Mouse (Mus musculus) liver, embryonic 11.5 days (tissue): ENCODE measurements around the gene Fam213a. TPM values are rescaled to one million over a fixed set of nuclear protein-coding genes. Genes with fewer than 3 reads are reported as not detected.
"Not testable (repeated sequence)": the region's sequence is repeated elsewhere in the genome, so short reads cannot be mapped to it uniquely, and the experiment has no call there.

ENCODE experiments used
- ATAC-seq: fragments of 200-750 bp; cut with Nextera tagmentation; replicated peaks from 2 replicates; pipeline ENCODE4 v1.8.0; 2017; ENCODE audit warnings: moderate number of reproducible peaks, mild to moderate bottlenecking, moderate TSS enrichment, moderate library complexity; ENCODE audit not compliant: low FRiP score
- DNase-seq: peaks from one replicate; pipeline ENCODE4 v3.0.0-alpha.2; 2017; ENCODE audit warnings: low spot score
- H3K27ac ChIP-seq: fragments of 300-500 bp; sonication (generic); 2 replicates; pipeline ENCODE4 v1.5.1; 2014; ENCODE audit warnings: mild to moderate bottlenecking, low read depth, low read length, control low read depth
- H3K27me3 ChIP-seq: fragments of 300-500 bp; sonication (generic); replicated peaks from 2 replicates; pipeline ENCODE4 v1.6.1; 2014; ENCODE audit warnings: low read length, mixed read lengths; ENCODE audit not compliant: control insufficient read depth, insufficient read depth
- H3K36me3 ChIP-seq: fragments of 300-500 bp; sonication (generic); 2 replicates; pipeline ENCODE4 v1.6.1; 2014; ENCODE audit warnings: mild to moderate bottlenecking, low read length, moderate library complexity, mixed read lengths; ENCODE audit not compliant: control insufficient read depth, insufficient read depth
- H3K4me1 ChIP-seq: fragments of 300-500 bp; sonication (generic); replicated peaks from 2 replicates; pipeline ENCODE4 v1.6.1; 2014; ENCODE audit warnings: low read length, mixed read lengths; ENCODE audit not compliant: control insufficient read depth, insufficient read depth
- H3K4me2 ChIP-seq: fragments of 300-500 bp; sonication (generic); 2 replicates; pipeline ENCODE4 v1.6.1; 2014; ENCODE audit warnings: mild to moderate bottlenecking, control low read depth, moderate library complexity
- H3K4me3 ChIP-seq: fragments of 300-500 bp; sonication (generic); 2 replicates; pipeline ENCODE4 v1.5.1; 2014; ENCODE audit warnings: low read depth, low read length, control low read depth
- H3K9ac ChIP-seq: fragments of 300-500 bp; sonication (generic); 2 replicates; pipeline ENCODE4 v1.6.1; 2014; ENCODE audit warnings: low read depth, low read length, control low read depth
- H3K9me3 ChIP-seq: fragments of 300-500 bp; sonication (generic); 2 replicates; pipeline ENCODE4 v1.6.1; 2016; ENCODE audit warnings: low read length, inconsistent platforms, mixed read lengths; ENCODE audit not compliant: control insufficient read depth
- WGBS: fragments of 180-500 bp; shearing (Covaris S2); extraction: QIAGEN DNeasy Blood & Tissue Kit; methylation state at CpG from one replicate; pipeline ENCODE4 v1.1.7; 2014; 5-methylcytosine and 5-hydroxymethylcytosine counted together
- polyA plus RNA-seq: library from polyadenylated mRNA; unstranded; fragments of >200 nt; fragmentation: Nextera tagmentation; extraction: Ambion mirVana; gene quantifications from 2 replicates; pipeline ENCODE4 v1.2.1, GENCODE M21; 2014

Fam213a gene
- polyA plus RNA-seq = 78.2 and 84.8 TPM in 2 replicates

DNA sequence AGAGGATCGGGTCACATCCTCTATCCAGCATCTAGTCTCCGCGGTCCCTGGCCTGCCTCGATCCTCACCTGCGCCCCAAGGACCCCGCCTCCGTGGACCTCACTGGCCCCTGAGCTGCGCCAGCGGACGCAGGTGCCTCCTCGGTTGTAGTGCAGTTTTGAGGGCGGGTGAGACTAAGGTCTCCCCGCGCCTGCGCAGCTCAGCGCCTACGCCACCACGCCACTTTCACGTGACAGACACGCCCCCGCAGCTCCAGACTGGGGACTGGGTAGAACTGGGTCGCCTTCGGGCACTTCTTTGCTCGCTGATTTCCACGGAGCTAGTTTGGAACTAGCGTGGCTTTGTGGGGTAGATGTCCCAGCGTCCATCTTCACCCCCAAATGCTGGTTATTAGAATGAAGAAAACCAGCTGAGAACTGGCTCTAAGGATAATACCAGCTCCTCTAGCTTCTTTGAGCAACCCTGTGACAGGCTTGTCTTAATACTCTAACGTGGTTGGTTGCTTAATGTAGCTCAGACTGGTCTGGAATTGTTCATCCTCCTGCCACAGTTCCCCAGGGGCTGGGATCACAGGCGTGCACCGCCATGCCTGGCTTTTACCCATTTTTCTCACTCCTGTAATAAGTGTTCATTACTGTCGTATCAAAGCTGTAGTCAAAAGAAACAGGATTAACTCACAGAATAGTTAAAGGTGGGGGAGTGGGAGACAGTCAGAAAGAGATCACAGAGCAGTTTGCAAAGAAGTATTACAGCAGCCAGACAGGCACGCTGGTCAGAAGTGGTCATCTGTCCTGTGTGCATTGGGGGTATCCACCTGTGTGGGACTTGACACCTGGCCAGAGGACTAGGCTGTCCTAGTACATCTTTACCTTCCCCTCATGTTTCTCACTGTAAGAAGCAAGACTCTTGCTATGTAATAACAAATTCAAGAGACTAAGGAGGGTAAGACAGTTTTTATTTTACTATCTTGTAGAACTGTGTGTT, at the start of gene Fam213a:
Gene Fam213a (minus strand): TSS at position 159 of the 984 bp plus-strand sequence.
- H3K27me3 ChIP-seq = no peaks in the 10 kb centered on the region
- H3K36me3 ChIP-seq = no peaks in the 10 kb centered on the region
- 6% methylated on average over 32 of the region's 32 CpGs for WGBS
- peak within 1 kb of the TSS; percentile 86 for H3K9ac ChIP-seq
- no peaks in the 10 kb centered on the region for H3K9me3 ChIP-seq
- H3K4me3 ChIP-seq = peak within 1 kb of the TSS; percentile 68
- ATAC-seq = peak; percentile 93
- H3K27ac ChIP-seq = peak within 1 kb of the TSS; percentile 51
- H3K4me1 ChIP-seq = peaks cover 27% of the 10 kb centered on the region
- H3K4me2 ChIP-seq = peak within 1 kb of the TSS; percentile 97
- DNase-seq = peak; percentile 85

DNA sequence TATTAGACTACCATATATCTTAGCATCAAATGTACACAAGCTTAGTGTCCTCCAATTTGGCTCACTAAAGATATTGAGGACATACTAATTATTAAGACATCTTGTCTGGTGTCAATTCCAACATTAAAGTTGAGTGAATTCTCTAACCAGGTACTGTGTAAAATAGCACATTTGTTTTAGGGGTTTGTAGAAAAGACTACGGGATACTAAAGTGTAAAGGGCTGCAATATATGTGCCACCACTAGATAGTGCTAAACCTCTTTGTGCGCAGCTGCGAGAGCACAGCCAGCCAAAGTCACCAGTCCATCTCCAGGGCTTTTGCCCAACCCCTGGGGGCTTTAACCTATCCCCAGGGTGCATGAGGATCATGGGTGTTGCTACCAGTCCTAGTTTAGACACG, 39.6 kb upstream of the Fam213a start:
- H3K9me3 ChIP-seq, H3K4me2 ChIP-seq: not testable (repeated sequence)

DNA sequence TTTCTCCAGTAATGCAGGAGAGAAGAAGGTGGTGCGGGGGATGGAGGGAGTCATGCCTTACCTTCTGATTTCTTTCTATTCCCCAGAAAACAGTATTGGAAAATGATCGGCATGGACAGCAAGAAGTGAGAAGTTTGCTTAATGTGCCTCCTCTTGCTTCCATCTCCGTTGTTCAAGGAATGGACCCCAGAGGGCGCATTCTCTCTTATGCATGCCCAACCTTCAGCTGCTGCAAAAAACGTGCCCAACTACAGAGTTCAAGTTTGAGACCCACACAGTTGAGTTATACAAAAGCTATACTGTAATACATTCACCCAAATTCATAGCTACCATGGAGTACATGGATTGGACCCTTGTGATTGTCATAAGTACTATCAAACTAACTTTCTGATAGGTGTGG, 38.9 kb upstream of the Fam213a start:
- Histone ChIP-seq H3K27me3 (no peaks in the 10 kb centered on the region), H3K4me2 (no peak overlapping the region), H3K9ac (no peak overlapping the region), H3K9me3 (no peaks in the 10 kb centered on the region), H3K27ac (no peak overlapping the region), H3K4me3 (no peak overlapping the region), H3K36me3 (no peaks in the 10 kb centered on the region), H3K4me1 (no peaks in the 10 kb centered on the region)
- ATAC-seq = no peak
- 64% methylated on average over 5 of the region's 5 CpGs for WGBS
- DNase-seq = no peak

More for the DNA sequence above, 39.6 kb upstream of the Fam213a start:
- ATAC-seq, H3K27me3 ChIP-seq, H3K27ac ChIP-seq, H3K4me3 ChIP-seq, H3K4me1 ChIP-seq, H3K9ac ChIP-seq, H3K36me3 ChIP-seq, DNase-seq: not testable (repeated sequence)
- WGBS = 61% methylated on average over 3 of the region's 4 CpGs

DNA sequence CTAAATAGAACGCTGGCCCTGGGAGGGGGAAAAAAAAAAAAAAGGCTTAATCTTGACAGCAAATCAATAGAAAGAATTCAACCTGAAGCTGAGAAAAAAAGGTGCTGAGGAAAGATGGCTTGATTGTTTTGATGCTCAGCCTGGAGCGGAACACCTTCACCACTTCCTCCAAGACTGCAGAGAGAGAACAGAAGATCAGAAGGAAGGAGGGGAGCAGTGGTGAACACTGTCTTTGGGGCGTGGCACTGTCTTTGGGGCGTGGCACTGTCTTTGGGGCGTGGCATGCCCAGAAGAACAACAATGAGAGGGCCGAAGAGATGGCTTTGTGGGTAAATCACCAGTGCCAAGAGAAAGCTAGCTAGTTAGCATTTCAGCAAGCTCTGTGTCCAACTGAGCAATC, 36.9 kb upstream of the Fam213a start:
- no peak overlapping the region for H3K4me3 ChIP-seq
- no peaks in the 10 kb centered on the region for H3K27me3 ChIP-seq
- 62% methylated on average over 6 of the region's 6 CpGs for WGBS
- no peaks in the 10 kb centered on the region for H3K36me3 ChIP-seq
- H3K9ac ChIP-seq = no peak overlapping the region
- H3K4me2 ChIP-seq = no peak overlapping the region
- DNase-seq = no peak
- H3K27ac ChIP-seq = no peak overlapping the region
- ATAC-seq = no peak
- no peaks in the 10 kb centered on the region for H3K9me3 ChIP-seq
- H3K4me1 ChIP-seq = no peaks in the 10 kb centered on the region

DNA sequence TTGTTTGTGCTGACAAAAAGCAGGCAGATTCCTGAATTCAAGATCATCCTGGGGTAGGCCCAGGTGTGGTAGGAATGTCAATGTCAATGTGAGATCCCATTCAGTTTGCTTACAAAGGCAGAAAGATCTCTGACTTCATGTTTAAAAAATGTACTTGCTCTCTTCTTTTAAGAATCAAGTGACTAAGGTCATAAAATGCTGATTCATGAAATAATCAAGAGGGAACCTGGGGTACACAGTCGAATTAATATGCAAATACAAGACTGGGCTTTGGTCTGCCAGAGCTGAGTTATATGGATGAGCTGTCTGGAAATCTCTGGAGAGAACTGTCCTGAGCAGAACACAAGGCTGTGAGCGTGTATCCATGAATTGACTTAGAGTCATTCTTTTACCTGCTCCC, 33.8 kb upstream of the Fam213a start:
- 68% methylated on average over 2 of the region's 2 CpGs for WGBS
- Histone ChIP-seq H3K36me3 (no peaks in the 10 kb centered on the region), H3K4me3 (no peak overlapping the region)

DNA sequence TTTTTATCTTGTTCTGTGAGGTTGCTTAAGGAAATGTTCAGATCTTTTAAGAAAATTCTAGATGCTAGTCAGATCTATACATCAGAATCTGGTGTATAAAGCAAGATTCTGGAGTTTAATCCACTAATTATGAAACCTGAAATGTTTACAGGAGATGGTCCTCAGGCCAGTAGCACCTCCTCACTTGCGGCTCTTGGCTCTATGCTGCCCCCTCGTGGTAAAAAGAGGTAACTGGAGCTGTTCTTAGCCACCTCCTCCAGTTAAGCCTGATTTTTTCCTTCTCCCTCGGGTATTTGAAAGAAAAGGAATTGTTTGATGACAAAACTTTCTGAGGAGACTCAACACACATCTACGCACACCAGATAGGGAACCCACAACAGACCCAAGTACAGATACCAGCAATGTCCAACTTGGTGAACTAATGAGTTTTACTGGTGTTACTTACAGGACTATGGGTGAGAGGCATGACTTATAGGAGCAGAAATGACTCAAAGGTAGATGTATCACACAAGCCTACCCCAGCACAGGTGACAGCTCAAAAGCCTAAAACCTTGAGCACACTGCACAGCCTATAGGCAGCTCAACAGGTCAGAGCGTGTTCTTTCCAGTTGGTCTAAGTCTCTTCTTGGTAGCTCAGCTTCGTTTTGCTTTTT, 21.7 kb upstream of the Fam213a start:
- WGBS = 32% methylated on average over 6 of the region's 6 CpGs
- Histone ChIP-seq H3K9ac (no peak overlapping the region), H3K4me2 (no peak overlapping the region), H3K4me3 (no peak overlapping the region), H3K27ac (no peak overlapping the region), H3K27me3 (no peaks in the 10 kb centered on the region), H3K36me3 (no peaks in the 10 kb centered on the region), H3K4me1 (peaks cover 4% of the 10 kb centered on the region; the same call in 1 of the 2 replicates), H3K9me3 (no peaks in the 10 kb centered on the region)
- ATAC-seq (0 out of 2 replicates have a peak, but pooled peaks have one; percentile 57), DNase-seq (no peak)

More for the DNA sequence above, 33.8 kb upstream of the Fam213a start:
- Histone ChIP-seq H3K27me3 (no peaks in the 10 kb centered on the region), H3K4me1 (no peaks in the 10 kb centered on the region), H3K9me3 (no peaks in the 10 kb centered on the region), H3K27ac (no peak overlapping the region), H3K9ac (no peak overlapping the region), H3K4me2 (no peak overlapping the region)
- ATAC-seq (no peak), DNase-seq (no peak)

DNA sequence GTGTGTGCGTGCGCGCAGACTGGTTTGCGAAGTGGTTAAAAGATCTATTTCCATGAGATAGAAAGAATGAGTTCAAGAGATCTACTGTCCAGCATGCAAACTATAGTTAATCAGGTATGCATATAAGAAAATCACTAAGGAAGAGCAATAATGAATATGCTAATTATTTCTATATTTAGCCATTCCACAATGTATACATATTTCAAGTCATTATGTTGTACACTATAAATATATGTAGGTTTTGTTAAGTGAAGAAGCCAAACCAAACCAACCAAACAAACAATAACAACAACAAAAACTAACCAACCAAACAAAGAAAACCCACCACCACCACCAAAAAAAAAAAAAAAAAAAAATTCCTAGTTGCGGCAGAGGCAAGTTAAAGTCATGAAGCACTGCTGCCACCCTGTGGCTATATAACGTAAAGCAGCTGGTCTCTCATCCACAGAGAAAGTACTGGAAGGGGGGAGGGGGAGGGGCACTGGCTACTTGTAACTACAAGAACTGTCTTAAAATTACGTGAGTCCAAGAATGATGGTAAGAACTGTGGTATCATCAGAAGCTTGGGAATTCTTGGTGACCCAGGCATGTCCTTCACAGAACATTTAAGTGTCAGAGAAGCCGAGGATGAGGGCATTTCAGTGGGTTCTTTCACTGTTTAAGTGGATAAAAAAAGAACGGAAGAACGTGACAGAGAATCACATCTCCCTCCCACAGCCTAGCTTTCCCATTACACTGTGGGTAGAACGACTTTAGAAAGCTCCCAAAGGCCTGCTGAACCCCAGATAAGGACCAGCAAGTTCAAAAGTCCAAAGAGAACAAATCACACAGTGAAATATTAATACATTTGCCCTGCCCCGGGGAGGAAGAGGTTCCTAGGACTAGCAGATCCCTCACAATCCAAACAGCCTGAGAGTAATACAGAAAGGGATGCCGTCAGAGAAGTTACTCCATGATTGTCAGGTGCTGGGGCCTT, 19.8 kb upstream of the Fam213a start:
- Histone ChIP-seq H3K9me3 (no peaks in the 10 kb centered on the region), H3K4me1 (peaks cover 4% of the 10 kb centered on the region; the same call in 1 of the 2 replicates), H3K4me3 (no peak overlapping the region), H3K36me3 (no peaks in the 10 kb centered on the region), H3K9ac (no peak overlapping the region), H3K27ac (no peak overlapping the region), H3K4me2 (no peak overlapping the region), H3K27me3 (no peaks in the 10 kb centered on the region)
- 55% methylated on average over 13 of the region's 13 CpGs for WGBS
- DNase-seq (peak; percentile 54), ATAC-seq (peak; percentile 50; the same call in 1 of the 2 replicates)

DNA sequence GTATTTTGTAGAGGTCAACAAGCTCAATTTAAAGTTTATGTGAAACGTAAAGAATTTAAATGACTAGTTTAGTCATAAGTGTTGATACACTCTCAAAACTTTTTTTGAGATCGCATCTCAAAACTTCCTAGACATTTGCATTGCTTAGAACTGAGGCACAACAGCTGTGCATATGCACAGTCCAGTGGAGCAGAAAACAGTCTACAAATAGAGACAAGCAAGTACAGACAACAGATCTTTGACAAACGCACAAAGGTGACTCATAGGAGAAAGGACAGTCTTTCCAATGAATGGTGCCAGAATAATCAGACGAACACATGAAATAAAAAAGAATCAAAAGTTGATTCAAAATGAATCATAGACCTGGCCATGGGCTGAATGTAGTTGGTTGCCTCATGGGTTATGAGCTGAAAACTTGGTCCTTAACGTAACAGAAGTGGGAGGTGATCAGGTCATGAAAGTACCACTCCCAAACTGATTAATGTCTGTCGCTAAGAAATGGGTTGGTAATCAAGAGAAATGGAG, 17.5 kb upstream of the Fam213a start:
- Histone ChIP-seq H3K4me1 (peaks cover 8% of the 10 kb centered on the region), H3K27me3 (no peaks in the 10 kb centered on the region), H3K27ac (no peak overlapping the region), H3K9me3 (no peaks in the 10 kb centered on the region), H3K36me3 (no peaks in the 10 kb centered on the region), H3K4me3 (no peak overlapping the region), H3K4me2 (no peak overlapping the region), H3K9ac (no peak overlapping the region)
- 89% methylated on average over 6 of the region's 6 CpGs for WGBS
- no peak for DNase-seq
- no peak for ATAC-seq
